Mouse (Mus musculus): Measurements from ENCODE around the gene Zfp316. TPM values are rescaled to one million over a fixed set of nuclear protein-coding genes. Genes with fewer than 3 reads are reported as not detected.

Zfp316 gene
- polyA plus RNA-seq, 1 experiment from 2014 or later, result 13.2 TPM

DNA sequence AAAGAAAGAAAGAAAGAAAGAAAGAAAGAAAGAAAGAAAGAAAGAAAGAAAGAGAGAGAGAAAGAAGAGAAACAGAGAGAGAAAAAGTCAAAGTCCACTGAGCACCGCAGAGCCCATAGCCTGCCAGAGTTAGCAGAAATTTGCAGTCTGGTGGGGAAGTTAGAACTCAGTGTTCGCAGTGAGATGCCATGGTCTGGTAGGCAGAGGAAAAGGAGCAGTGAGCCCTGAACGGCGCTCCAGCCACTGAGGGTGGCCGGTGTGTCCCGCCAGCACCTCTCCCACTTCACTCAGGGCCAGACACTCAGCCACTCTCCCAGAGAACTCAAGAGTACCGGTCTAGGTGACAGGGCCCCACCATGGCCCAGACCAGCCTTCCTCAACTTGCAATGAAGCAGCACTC is 34.4 kb upstream of the Zfp316 start:
- no peak for TF ChIP-seq CTCF (IDR thresholded peaks at IDR 0.05)
- CTCF ChIA-PET, result no interaction called here
- no peaks in the 10 kb centered on the region for H3K27me3 ChIP-seq
- no peak for ATAC-seq
- DNase-seq (ENCODE audit: low read depth, low spot score), result no peak
- in situ Hi-C loops (cut with MboI; ENCODE audit: low pct_unique_long_range_greater_than_20kb), result no loop called here
- POLR2A ChIA-PET, result no interaction called here

DNA sequence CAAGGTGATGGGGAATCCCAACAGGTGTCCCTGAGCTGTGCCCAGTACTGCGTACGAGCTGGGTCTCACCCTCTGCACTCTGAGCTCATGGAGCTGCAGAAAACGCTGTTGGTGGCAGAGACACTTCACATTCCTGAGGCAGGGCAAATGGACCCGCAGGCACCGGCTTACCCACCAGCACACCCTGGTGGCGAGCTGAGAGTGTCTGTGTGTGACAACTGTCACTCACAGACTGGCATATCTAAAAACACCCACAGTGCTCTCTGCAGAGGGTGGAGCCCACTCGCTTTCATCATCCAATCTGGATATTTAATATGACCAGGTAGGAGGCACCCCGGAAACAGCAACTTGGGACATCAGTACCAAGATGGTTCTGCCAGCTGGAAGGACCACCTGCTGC is 31.5 kb upstream of the Zfp316 start:
- no peak for TF ChIP-seq CTCF (IDR thresholded peaks at IDR 0.05)
- ATAC-seq (no peak), DNase-seq (ENCODE audit: low read depth, low spot score) (no peak)
- ChIA-PET CTCF (interaction anchor here (1.2 kb wide), 1 partner anchor 216 kb away, joined by 4 read pairs; no protein-coding TSS in a partner anchor), POLR2A (no interaction called here)
- no peaks in the 10 kb centered on the region for H3K27me3 ChIP-seq
- in situ Hi-C loops (cut with MboI; ENCODE audit: low pct_unique_long_range_greater_than_20kb), result no loop called here

DNA sequence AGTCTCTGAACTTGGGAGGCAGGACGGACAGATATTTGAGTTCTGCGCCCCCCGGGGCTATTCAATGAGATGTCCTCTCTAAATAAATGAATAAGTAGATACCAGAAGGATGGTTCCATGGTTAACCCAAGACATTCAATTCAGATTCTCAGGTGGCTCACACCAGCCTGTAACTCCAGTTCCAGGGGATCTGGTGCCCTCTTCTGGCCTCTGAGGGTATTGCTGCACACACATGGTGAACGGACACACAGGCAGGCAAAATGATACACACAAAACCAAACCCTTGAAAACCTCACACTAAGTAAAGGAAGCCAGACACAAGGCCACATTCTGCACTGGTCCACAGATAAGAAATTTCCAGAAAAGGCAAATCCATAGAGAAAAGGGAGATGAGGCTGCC is 29.9 kb upstream of the Zfp316 start:
- POLR2A ChIA-PET, result no interaction called here
- CTCF ChIA-PET, result no interaction called here
- ATAC-seq (no peak), DNase-seq (ENCODE audit: low read depth, low spot score) (no peak)
- H3K27me3 ChIP-seq, result no peaks in the 10 kb centered on the region
- in situ Hi-C loops (cut with MboI; ENCODE audit: low pct_unique_long_range_greater_than_20kb), result loop anchor here (5.0 kb wide), 1 partner anchor 62 kb away; the partner anchor contains the start of gene Zfp12
- TF ChIP-seq CTCF (IDR thresholded peaks at IDR 0.05), result no peak

DNA sequence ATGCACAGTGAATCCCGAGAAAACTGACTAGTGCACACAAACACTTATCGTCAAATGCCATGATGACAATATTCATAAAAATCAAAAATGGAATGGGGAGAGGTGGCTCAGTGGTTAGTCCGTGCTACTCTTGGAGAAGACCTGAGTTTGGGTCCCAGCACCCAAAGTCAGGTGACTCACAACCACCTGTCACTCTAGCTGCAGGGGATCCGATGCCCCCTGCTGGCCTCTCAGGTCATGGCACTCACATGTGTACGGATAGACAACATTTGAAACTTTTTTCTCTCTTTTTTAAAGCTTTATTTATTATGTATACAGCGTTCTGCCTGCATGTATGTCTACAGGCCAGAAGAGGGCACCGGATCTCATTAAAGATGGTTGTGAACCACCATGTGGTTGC is 28.6 kb upstream of the Zfp316 start:
- no peak for TF ChIP-seq CTCF (IDR thresholded peaks at IDR 0.05)
- no peaks in the 10 kb centered on the region for H3K27me3 ChIP-seq
- CTCF ChIA-PET, result no interaction called here
- in situ Hi-C loops (cut with MboI; ENCODE audit: low pct_unique_long_range_greater_than_20kb), result loop anchor here (5.0 kb wide), 1 partner anchor 61 kb away; the partner anchor contains the start of gene Zfp12
- POLR2A ChIA-PET, result interaction anchor here (1.5 kb wide), 1 partner anchor 26 kb away, joined by 3 read pairs; no protein-coding TSS in a partner anchor
- no peak for DNase-seq (ENCODE audit: low read depth, low spot score)
- no peak for ATAC-seq

DNA sequence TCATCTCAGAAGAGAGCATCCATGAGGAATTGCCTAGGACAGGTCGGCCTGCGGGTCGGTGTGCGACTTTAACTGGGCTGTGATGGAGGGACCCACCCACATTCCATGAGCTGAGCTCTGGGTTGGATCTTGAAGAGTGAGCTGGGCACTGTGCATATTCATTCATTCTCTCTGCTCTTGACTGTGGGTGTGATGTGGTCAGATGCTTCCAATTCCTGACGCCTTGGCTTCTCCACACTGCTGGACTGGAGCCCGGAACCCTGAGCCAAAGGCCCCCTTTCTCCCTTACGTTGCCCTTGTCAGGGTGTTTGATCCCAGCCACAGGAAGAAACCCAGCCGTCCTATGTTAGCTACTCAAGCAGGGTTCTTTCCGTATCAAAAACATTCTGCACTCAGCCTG is 28.2 kb upstream of the Zfp316 start:
- ChIA-PET POLR2A (interaction anchor here (1.5 kb wide), 1 partner anchor 26 kb away, joined by 3 read pairs; no protein-coding TSS in a partner anchor), CTCF (no interaction called here)
- H3K27me3 ChIP-seq, result no peaks in the 10 kb centered on the region
- TF ChIP-seq CTCF (IDR thresholded peaks at IDR 0.05), result no peak
- ATAC-seq, result no peak
- in situ Hi-C loops (cut with MboI; ENCODE audit: low pct_unique_long_range_greater_than_20kb), result loop anchor here (5.0 kb wide), 1 partner anchor 61 kb away; the partner anchor contains the start of gene Zfp12
- no peak for DNase-seq (ENCODE audit: low read depth, low spot score)

DNA sequence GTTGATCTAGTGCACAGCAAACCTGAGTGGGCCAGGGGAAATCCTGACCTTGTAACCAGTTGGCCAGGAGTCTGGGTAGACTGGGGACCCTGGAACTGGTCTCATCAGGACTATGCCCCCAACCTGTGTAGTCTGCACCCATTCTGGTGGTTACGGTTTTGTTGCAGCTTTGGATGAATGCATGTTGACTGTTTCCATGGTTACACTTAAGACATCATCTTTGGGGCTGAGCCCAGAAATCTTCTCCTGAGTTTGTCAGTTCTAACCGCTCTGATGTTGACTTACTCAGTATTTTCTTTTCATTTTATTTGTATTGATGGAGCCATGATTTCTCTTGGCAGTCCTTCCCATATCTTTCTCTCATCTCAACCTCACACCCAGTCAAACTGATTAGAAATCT is 25.5 kb upstream of the Zfp316 start:
- in situ Hi-C loops (cut with MboI; ENCODE audit: low pct_unique_long_range_greater_than_20kb), result loop anchor here (5.0 kb wide), 1 partner anchor 58 kb away; the partner anchor contains the start of gene Zfp12
- ATAC-seq, result no peak
- DNase-seq (ENCODE audit: low read depth, low spot score), result no peak
- H3K27me3 ChIP-seq, result no peaks in the 10 kb centered on the region
- no peak for TF ChIP-seq CTCF (IDR thresholded peaks at IDR 0.05)
- ChIA-PET CTCF (interaction anchor here (1.0 to 6.3 kb wide), 3 partner anchors 11 to 14 kb away, joined by 3 to 28 read pairs (median 5); no protein-coding TSS in a partner anchor), POLR2A (interaction anchor here (0.8 to 0.9 kb wide), 2 partner anchors 31 to 472 kb away, joined by 3 read pairs; no protein-coding TSS in a partner anchor)

DNA sequence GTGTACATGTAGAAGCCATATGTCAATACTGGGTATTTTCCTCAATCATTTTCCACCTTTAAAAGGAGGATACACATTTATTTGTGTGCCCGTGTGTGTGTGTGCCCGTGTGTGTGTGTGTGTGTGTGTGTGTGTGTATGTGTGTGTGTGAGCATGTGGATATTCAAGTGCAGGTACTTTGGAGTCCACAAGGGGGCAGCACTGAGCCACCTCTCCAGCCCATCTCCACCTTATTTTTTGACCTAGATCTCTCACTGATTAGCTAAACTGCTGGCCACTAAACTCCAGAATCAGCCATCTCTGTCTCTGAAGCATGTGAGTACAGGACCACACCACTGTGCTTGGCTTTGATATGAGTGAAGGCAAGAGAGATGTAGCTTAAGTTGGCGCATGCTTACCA is 25.0 kb upstream of the Zfp316 start:
- TF ChIP-seq CTCF (IDR thresholded peaks at IDR 0.05), result no peak
- no peak for ATAC-seq
- POLR2A ChIA-PET, result interaction anchor here (0.8 to 1.6 kb wide), 3 partner anchors 20 to 472 kb away, joined by 3 to 5 read pairs (median 3); partner anchors contain the start of gene E130309D02Rik
- H3K27me3 ChIP-seq, result no peaks in the 10 kb centered on the region
- no peak for DNase-seq (ENCODE audit: low read depth, low spot score)
- in situ Hi-C loops (cut with MboI; ENCODE audit: low pct_unique_long_range_greater_than_20kb), result loop anchor here (5.0 kb wide), 1 partner anchor 58 kb away; the partner anchor contains the start of gene Zfp12
- CTCF ChIA-PET, result interaction anchor here (1.0 to 6.3 kb wide), 3 partner anchors 11 to 14 kb away, joined by 3 to 28 read pairs (median 5); no protein-coding TSS in a partner anchor

DNA sequence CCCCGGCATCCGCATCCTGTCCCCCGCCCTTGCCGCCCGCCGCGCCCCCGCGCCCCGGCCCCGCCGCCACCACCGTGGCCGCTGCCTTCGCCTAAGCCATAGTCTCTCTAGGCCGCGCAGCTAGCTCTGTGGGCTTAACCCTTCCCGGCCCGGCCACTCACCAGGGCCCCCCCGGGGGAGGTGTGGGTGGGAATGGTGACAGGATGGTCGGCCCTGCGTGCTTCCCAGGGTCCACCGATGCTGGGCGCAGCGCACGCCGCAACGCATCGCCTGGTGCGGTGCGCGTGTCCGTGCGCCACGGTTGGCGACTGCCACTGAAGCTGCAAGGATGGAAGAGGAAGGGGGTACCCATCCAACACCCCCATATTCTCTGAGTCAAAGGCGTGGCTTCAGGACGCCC is 23.6 kb upstream of the Zfp316 start, which contains the start of gene Zfp853:
Gene Zfp853, minus strand, starts transcription at position 220 of the 400 bp plus-strand sequence.
- DNase-seq (ENCODE audit: low read depth, low spot score) (no peak), ATAC-seq (no peak)
- H3K27me3 ChIP-seq, result no peaks in the 10 kb centered on the region
- no peak for TF ChIP-seq CTCF (IDR thresholded peaks at IDR 0.05)
- ChIA-PET POLR2A (interaction anchor here (1.6 kb wide), 1 partner anchor 22 kb away, joined by 5 read pairs; the partner anchor contains the start of gene E130309D02Rik), CTCF (interaction anchor here (1.2 to 6.3 kb wide), 2 partner anchors 12 to 13 kb away, joined by 3 to 28 read pairs; no protein-coding TSS in a partner anchor)
- in situ Hi-C loops (cut with MboI; ENCODE audit: low pct_unique_long_range_greater_than_20kb), result no loop called here

DNA sequence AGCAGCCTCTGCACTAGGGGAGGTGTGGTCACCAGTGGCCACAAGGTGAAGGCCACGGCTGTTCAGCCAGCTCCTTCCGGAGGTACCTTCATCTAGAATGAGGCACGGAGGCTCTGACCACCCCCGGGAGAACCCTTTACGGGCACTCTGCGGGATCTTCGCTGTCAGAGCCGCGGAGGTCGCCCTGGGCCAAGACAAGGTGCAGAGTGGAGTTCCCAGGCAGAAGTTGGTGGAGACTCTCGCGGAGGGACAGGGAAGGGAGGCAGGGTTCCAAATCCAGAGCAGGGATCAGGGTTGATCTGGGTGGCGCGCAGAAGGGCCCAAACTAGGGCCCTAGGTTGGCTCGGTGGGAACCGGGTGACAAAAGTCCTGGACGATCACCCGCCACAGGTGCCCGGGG is 23.1 kb upstream of the Zfp316 start:
- H3K27me3 ChIP-seq, result no peaks in the 10 kb centered on the region
- POLR2A ChIA-PET, result no interaction called here
- ATAC-seq, result no peak
- CTCF ChIA-PET, result interaction anchor here (6.3 kb wide), 1 partner anchor 11 kb away, joined by 28 read pairs; no protein-coding TSS in a partner anchor
- no peak for TF ChIP-seq CTCF (IDR thresholded peaks at IDR 0.05)
- no peak for DNase-seq (ENCODE audit: low read depth, low spot score)
- in situ Hi-C loops (cut with MboI; ENCODE audit: low pct_unique_long_range_greater_than_20kb), result no loop called here

DNA sequence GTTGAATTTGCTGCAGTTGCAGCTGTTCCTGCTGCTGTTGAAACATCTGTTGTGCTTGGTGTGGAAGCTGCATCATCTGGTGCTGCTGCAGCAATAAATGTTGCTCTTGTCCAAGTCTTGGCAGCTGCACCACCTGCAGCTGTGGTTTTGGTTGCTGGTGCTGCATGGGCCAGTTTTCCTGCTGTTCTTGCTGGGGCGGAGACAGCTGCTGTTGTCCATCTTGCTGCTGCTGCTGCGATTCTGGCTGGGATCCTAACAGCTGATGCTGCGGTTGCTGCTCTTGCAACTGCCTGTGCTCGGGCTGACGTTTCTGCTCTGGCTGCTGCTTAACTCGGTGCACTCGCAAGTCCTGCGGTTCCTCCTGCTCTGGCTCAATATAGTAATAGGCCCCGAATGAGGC is 19.5 kb upstream of the Zfp316 start:
- DNase-seq (ENCODE audit: low read depth, low spot score), result no peak
- in situ Hi-C loops (cut with MboI; ENCODE audit: low pct_unique_long_range_greater_than_20kb), result loop anchor here (10.0 kb wide), 1 partner anchor 204 kb away; no protein-coding TSS in a partner anchor
- no peak for ATAC-seq
- H3K27me3 ChIP-seq, result no peaks in the 10 kb centered on the region
- CTCF ChIA-PET, result interaction anchor here (1.6 kb wide), 1 partner anchor 15 kb away, joined by 5 read pairs; no protein-coding TSS in a partner anchor
- POLR2A ChIA-PET, result no interaction called here
- no peak for TF ChIP-seq CTCF (IDR thresholded peaks at IDR 0.05)

DNA sequence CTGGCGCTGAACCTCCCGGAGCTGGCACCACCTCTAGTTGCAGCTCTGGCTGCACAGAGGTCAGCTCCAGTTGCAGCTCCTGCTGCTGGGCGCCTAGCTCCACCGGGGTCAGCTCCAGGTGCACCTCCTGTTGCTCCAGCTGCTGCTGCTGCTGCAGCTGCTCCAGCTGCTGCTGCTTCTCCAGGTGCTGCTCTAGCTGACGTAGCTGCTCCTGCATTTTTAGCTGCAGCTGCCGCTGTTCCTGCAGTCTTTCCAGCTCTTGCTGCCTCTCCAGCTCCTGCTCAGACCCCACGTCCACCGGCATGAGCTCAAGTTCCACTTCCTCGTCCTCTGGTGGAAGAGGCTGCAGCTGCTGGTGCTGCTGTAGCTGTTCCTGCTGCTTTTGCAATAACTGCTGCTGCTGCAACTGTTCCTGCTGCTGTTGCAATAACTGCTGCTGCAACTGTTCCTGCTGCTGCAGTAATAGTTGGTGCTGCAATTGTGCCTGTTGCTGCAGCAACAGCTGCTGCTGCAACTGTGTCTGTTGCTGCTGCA is 18.6 kb upstream of the Zfp316 start:
- H3K27me3 ChIP-seq, result no peaks in the 10 kb centered on the region
- ChIA-PET CTCF (interaction anchor here (1.4 to 1.6 kb wide), 2 partner anchors 14 to 23 kb away, joined by 4 to 5 read pairs; no protein-coding TSS in a partner anchor), POLR2A (no interaction called here)
- ATAC-seq (no peak), DNase-seq (ENCODE audit: low read depth, low spot score) (no peak)
- no peak for TF ChIP-seq CTCF (IDR thresholded peaks at IDR 0.05)
- in situ Hi-C loops (cut with MboI; ENCODE audit: low pct_unique_long_range_greater_than_20kb), result loop anchor here (10.0 kb wide), 1 partner anchor 204 kb away; no protein-coding TSS in a partner anchor

All from Patski (cell line).